38 mouse cellular contexts compared by ENCODE assay signal in genomic region chr5:114898857-114899256, GRCm38 (mm10). TPM values are rescaled to one million over a fixed set of nuclear protein-coding genes. Genes with fewer than 3 reads are reported as not detected.
DNase-seq lines count a peak whose midpoint lies in the region; ATAC-seq and TF ChIP-seq lines count a peak whose summit lies in the region.
"Had no signal": no experiment of that assay in that cellular context is flagged by ENCODE, and none has a peak within 500 bp of the region (broad histone marks: within the 10 kb centered on the region; RNA-seq: fewer than 3 reads in every experiment).

No protein-coding gene starts in this region.

- no peak overlapping the region for H3K27ac ChIP-seq in heart, embryonic 11.5 days (ENCODE audit: low read depth, low read length)
- H3K27ac ChIP-seq in liver, adult 2 months (replicated peaks; ENCODE audit: insufficient read depth, low read depth, low read length), result no peak overlapping the region
- no peak overlapping the region for H3K27ac ChIP-seq in bone marrow, adult 2 months (ENCODE audit: control insufficient read depth, insufficient read depth, low read depth, low read length, poor library complexity)
- H3K27ac ChIP-seq in cerebellum, adult 2 months (ENCODE audit: insufficient read depth, low read length), result no peak overlapping the region
- H3K27ac ChIP-seq: heart, embryonic 10.5 days; hindbrain, embryonic 14.5 days; left cerebral cortex, adult 2 months; limb, embryonic 12.5 days; liver, embryonic 13.5 days; midbrain, embryonic 13.5 days; stomach, embryonic 15.5 days had no signal

- no peak for TF ChIP-seq CTCF in liver, adult 2 months (IDR thresholded peaks at IDR 0.05; ENCODE audit: low read depth, low read length)
- no peak for TF ChIP-seq CTCF in bone marrow, adult 2 months (IDR thresholded peaks at IDR 0.05; ENCODE audit: control insufficient read depth, insufficient read depth, low read length)
- no peak for TF ChIP-seq CTCF in cerebellum, adult 2 months (IDR thresholded peaks at IDR 0.05; ENCODE audit: borderline replicate concordance, insufficient read depth, low read depth, low read length)

- ATAC-seq in heart, embryonic 11.5 days (replicated peaks; ENCODE audit: insufficient number of reproducible peaks, low FRiP score, low TSS enrichment), result no peak
- ATAC-seq: forebrain, embryonic 16.5 days; inflammation-experienced regulatory T-cells, adult 6 months; midbrain, embryonic 13.5 days had no signal

- H3K4me1 ChIP-seq in heart, embryonic 11.5 days (ENCODE audit: control insufficient read depth, insufficient read depth, low read length), result peaks cover 5% of the 10 kb centered on the region; the same call in 1 of the 2 replicates
- H3K4me1 ChIP-seq in liver, adult 2 months (ENCODE audit: control insufficient read depth, insufficient read depth, low read length), result no peaks in the 10 kb centered on the region
- H3K4me1 ChIP-seq in bone marrow, adult 2 months (ENCODE audit: control insufficient read depth, insufficient read depth, low read length), result peaks cover 2% of the 10 kb centered on the region
- no peaks in the 10 kb centered on the region for H3K4me1 ChIP-seq in cerebellum, adult 2 months (ENCODE audit: control insufficient read depth, insufficient read depth, low read length)
- H3K4me1 ChIP-seq: stomach, embryonic 15.5 days had no signal

- no peak overlapping the region for H3K9ac ChIP-seq in heart, embryonic 11.5 days (ENCODE audit: low read depth, low read length)
- no peak overlapping the region for H3K9ac ChIP-seq in liver, adult 2 months (ENCODE audit: low read depth, low read length)
- H3K9ac ChIP-seq: hindbrain, embryonic 14.5 days; limb, embryonic 12.5 days; liver, embryonic 13.5 days; lung, embryonic 14.5 days; midbrain, embryonic 13.5 days; stomach, embryonic 15.5 days had no signal

- H3K36me3 ChIP-seq in heart, embryonic 11.5 days (ENCODE audit: control insufficient read depth, insufficient read depth, low read length), result no peaks in the 10 kb centered on the region
- no peaks in the 10 kb centered on the region for H3K36me3 ChIP-seq in liver, adult 2 months (ENCODE audit: control insufficient read depth, insufficient read depth, low read length)
- H3K36me3 ChIP-seq: G1E; heart, embryonic 10.5 days; limb, embryonic 12.5 days; liver, embryonic 13.5 days; midbrain, embryonic 13.5 days; stomach, embryonic 15.5 days had no signal

- no peaks in the 10 kb centered on the region for H3K9me3 ChIP-seq in heart, embryonic 11.5 days (replicated peaks; ENCODE audit: control insufficient read depth, low read length)
- H3K9me3 ChIP-seq: G1E; heart, embryonic 10.5 days; limb, embryonic 12.5 days; liver, embryonic 13.5 days; midbrain, embryonic 13.5 days; stomach, embryonic 15.5 days had no signal

- 72% methylated on average over 7 of the region's 7 CpGs for WGBS in heart, embryonic 11.5 days (ENCODE audit: insufficient replicate concordance)
- WGBS in liver, adult 2 months, result 74% methylated on average over 7 of the region's 7 CpGs
- 27% methylated on average over 7 of the region's 7 CpGs for WGBS in bone marrow, adult 2 months
- WGBS in cerebellum, adult 2 months, result 85% methylated on average over 7 of the region's 7 CpGs

- peaks cover 2% of the 10 kb centered on the region for H3K27me3 ChIP-seq in heart, embryonic 11.5 days (ENCODE audit: control insufficient read depth, insufficient read depth, low read length)
- H3K27me3 ChIP-seq in liver, adult 2 months (ENCODE audit: control insufficient read depth, insufficient read depth, low read length), result no peaks in the 10 kb centered on the region
- H3K27me3 ChIP-seq in cerebellum, adult 2 months (ENCODE audit: control insufficient read depth, insufficient read depth, low read length), result no peaks in the 10 kb centered on the region
- H3K27me3 ChIP-seq: limb, embryonic 12.5 days; midbrain, embryonic 13.5 days; stomach, embryonic 15.5 days had no signal

- no peaks in the 10 kb centered on the region for H3K79me2 ChIP-seq in liver, adult 2 months (ENCODE audit: control insufficient read depth, insufficient read depth, low read length)

- no peak overlapping the region for H3K4me3 ChIP-seq in heart, embryonic 11.5 days (ENCODE audit: low read depth, low read length)
- H3K4me3 ChIP-seq in liver, adult 2 months (ENCODE audit: insufficient read depth, low read depth, low read length), result peak overlapping the region; percentile 19
- peak overlapping the region; percentile 41 for H3K4me3 ChIP-seq in bone marrow, adult 2 months (replicated peaks; ENCODE audit: control insufficient read depth, low read depth, low read length)
- no peak overlapping the region for H3K4me3 ChIP-seq in cerebellum, adult 2 months (replicated peaks; ENCODE audit: insufficient read depth, low read depth, low read length)
- H3K4me3 ChIP-seq: erythroblast, embryonic 14.5 days; heart, embryonic 10.5 days; left cerebral cortex, adult 2 months; limb, embryonic 12.5 days; liver, embryonic 13.5 days; midbrain, embryonic 13.5 days; stomach, embryonic 15.5 days had no signal

- no peak overlapping the region for H3K4me2 ChIP-seq in heart, embryonic 11.5 days
- H3K4me2 ChIP-seq: hindbrain, embryonic 14.5 days; limb, embryonic 12.5 days; liver, embryonic 13.5 days; lung, embryonic 14.5 days; midbrain, embryonic 13.5 days; stomach, embryonic 15.5 days had no signal

- peak; percentile 68 for DNase-seq in heart, adult 11 months
- DNase-seq in liver, adult 2 months (ENCODE audit: extremely low read depth, low read depth, low spot score), result no peak
- DNase-seq in liver, result no peak
- peak; percentile 33 for DNase-seq in naive thymus-derived CD4-positive, alpha-beta T cell, adult 2 months (ENCODE audit: low read depth)
- no peak for DNase-seq in cerebellum, adult 2 months
- DNase-seq: adrenal gland, postnatal 14 days; cerebellum, adult 18-20 months; cerebellum, postnatal 14 days; heart, postnatal 4 days; kidney, adult 9 months; kidney, postnatal 25 days; liver, embryonic 13.5 days; lung, embryonic 14.5 days; lung, postnatal 36 days; thymus, adult 18-20 months; thymus, postnatal 25 days had no signal

- no peak for TF ChIP-seq POLR2A in liver, adult 2 months (IDR thresholded peaks at IDR 0.05; ENCODE audit: extremely low read depth, insufficient read depth, low read length)
- TF ChIP-seq POLR2A in bone marrow, adult 2 months (IDR thresholded peaks at IDR 0.05; ENCODE audit: borderline replicate concordance, control insufficient read depth, low read depth, low read length), result no peak
- TF ChIP-seq POLR2A in cerebellum, adult 2 months (IDR thresholded peaks at IDR 0.05; ENCODE audit: borderline replicate concordance, insufficient read depth, low read length), result no peak

RNA-seq across cellular contexts. Expression of gene Oasl2, which starts 2.1 kb away (rescaled TPM):
- 2.7 and 4.3 TPM in 2 replicates for polyA plus RNA-seq in heart, embryonic 11.5 days (2014; fragmentation: Nextera tagmentation; extraction: Ambion mirVana)
- 4.1 and 6.3 TPM in 2 replicates for total RNA-seq in liver, adult 2 months (2014; rRNA removed)
- 1.5 and 4.2 TPM in 2 replicates for polyA plus RNA-seq in liver, adult 2 months (2012; rRNA removed)
- 37.0 and 44.3 TPM in 2 replicates for polyA plus RNA-seq in bone marrow, adult 2 months (2011; ENCODE audit: insufficient read depth, insufficient read length, low replicate concordance, missing spikeins)
- polyA plus RNA-seq in cerebellum, adult 2 months (2012; rRNA removed), result 5.3 and 6.9 TPM in 2 replicates
- polyA plus RNA-seq: G1E had no signal

RNA-seq across cellular contexts. Expression of gene Oasl1, which starts 24.2 kb away (rescaled TPM):
- 0.30 and 0.37 TPM in 2 replicates for polyA plus RNA-seq in heart, embryonic 11.5 days (2014; fragmentation: Nextera tagmentation; extraction: Ambion mirVana)
- 5.8 and 6.6 TPM in 2 replicates for total RNA-seq in liver, adult 2 months (2014; rRNA removed)
- polyA plus RNA-seq in liver, adult 2 months (2012; rRNA removed), result 15.4 and 16.8 TPM in 2 replicates
- 8.7 and 13.5 TPM in 2 replicates for polyA plus RNA-seq in bone marrow, adult 2 months (2011; ENCODE audit: insufficient read depth, insufficient read length, low replicate concordance, missing spikeins)
- 0.36 and 0.46 TPM in 2 replicates for polyA plus RNA-seq in cerebellum, adult 2 months (2012; rRNA removed)
- total RNA-seq: gastrocnemius, adult 8-10 months; layer of hippocampus, adult 18-20 months had no signal
- polyA plus RNA-seq: erythroblast, embryonic 14.5 days; heart, embryonic 10.5 days had no signal

RNA-seq across cellular contexts. Expression of gene Gm9936, which starts 40.4 kb away (rescaled TPM):
- not detected in 2 replicates for polyA plus RNA-seq in heart, embryonic 11.5 days (2014; fragmentation: Nextera tagmentation; extraction: Ambion mirVana)
- not detected in 2 replicates for total RNA-seq in liver, adult 2 months (2014; rRNA removed)
- not detected in 2 replicates for polyA plus RNA-seq in liver, adult 2 months (2012; rRNA removed)
- not detected in 2 replicates for polyA plus RNA-seq in bone marrow, adult 2 months (2011; ENCODE audit: insufficient read depth, insufficient read length, low replicate concordance, missing spikeins)
- 0.16 TPM in 2 replicates for polyA plus RNA-seq in cerebellum, adult 2 months (2012; rRNA removed)
- total RNA-seq: adrenal gland, postnatal 14 days; gastrocnemius, adult 8-10 months; heart, postnatal 4 days; megakaryocyte-erythroid progenitor cell, adult 5-6 weeks had no signal
- polyA plus RNA-seq: erythroblast, embryonic 14.5 days; G1E; gonadal fat pad, adult 2 months; heart, embryonic 10.5 days; heart, embryonic 16.5 days; inflammation-experienced regulatory T-cells, adult 6 months; liver, embryonic 13.5 days; lung, embryonic 14.5 days had no signal

RNA-seq across cellular contexts. Expression of gene 2210016L21Rik, which starts 43.1 kb away (rescaled TPM):
- polyA plus RNA-seq in heart, embryonic 11.5 days (2014; fragmentation: Nextera tagmentation; extraction: Ambion mirVana), result 31.0 and 35.0 TPM in 2 replicates
- total RNA-seq in liver, adult 2 months (2014; rRNA removed), result 3.0 and 5.2 TPM in 2 replicates
- polyA plus RNA-seq in liver, adult 2 months (2012; rRNA removed), result 5.2 and 6.1 TPM in 2 replicates
- polyA plus RNA-seq in bone marrow, adult 2 months (2011; ENCODE audit: insufficient read depth, insufficient read length, low replicate concordance, missing spikeins), result 9.7 and 15.9 TPM in 2 replicates
- polyA plus RNA-seq in cerebellum, adult 2 months (2012; rRNA removed), result 137 and 141 TPM in 2 replicates

RNA-seq across cellular contexts. Expression of gene 4930519G04Rik, which starts 45.4 kb away (rescaled TPM):
- not detected in 2 replicates for polyA plus RNA-seq in heart, embryonic 11.5 days (2014; fragmentation: Nextera tagmentation; extraction: Ambion mirVana)
- total RNA-seq in liver, adult 2 months (2014; rRNA removed), result not detected in 2 replicates
- not detected in 2 replicates for polyA plus RNA-seq in liver, adult 2 months (2012; rRNA removed)
- polyA plus RNA-seq in bone marrow, adult 2 months (2011; ENCODE audit: insufficient read depth, insufficient read length, low replicate concordance, missing spikeins), result not detected in 2 replicates
- not detected in 2 replicates for polyA plus RNA-seq in cerebellum, adult 2 months (2012; rRNA removed)
- total RNA-seq: adrenal gland, postnatal 14 days; G1E; gastrocnemius, adult 8-10 months; heart, postnatal 4 days; layer of hippocampus, adult 18-20 months; layer of hippocampus, postnatal 10 days; left cerebral cortex, adult 2 months; left cerebral cortex, postnatal 25 days; megakaryocyte-erythroid progenitor cell, adult 5-6 weeks had no signal
- polyA plus RNA-seq: embryonic facial prominence, embryonic 14.5 days; forebrain, embryonic 11.5 days; forebrain, embryonic 16.5 days; G1E; gonadal fat pad, adult 2 months; heart, embryonic 10.5 days; heart, embryonic 16.5 days; hindbrain, embryonic 14.5 days; inflammation-experienced regulatory T-cells, adult 6 months; limb, embryonic 12.5 days; liver, embryonic 13.5 days; lung, embryonic 14.5 days; midbrain, embryonic 13.5 days; neural tube, embryonic 14.5 days; stomach, embryonic 15.5 days had no signal

Comparison
In these comparisons a context has a peak if more than half of its experiments do, and no peak if none do; other contexts are left out.
1. DNase-seq: peak in heart, adult 11 months (single experiment) and naive thymus-derived CD4-positive, alpha-beta T cell, adult 2 months (single experiment); none in liver, adult 2 months (single experiment), liver (single experiment) and cerebellum, adult 2 months (0 of 2).
2. H3K4me3 ChIP-seq: peak in liver, adult 2 months (single experiment) and bone marrow, adult 2 months (single experiment); none in heart, embryonic 11.5 days (single experiment) and cerebellum, adult 2 months (single experiment).